Mouse (Mus musculus): ENCODE data around the gene Arl5b. TPM values are rescaled to one million over a fixed set of nuclear protein-coding genes. Genes with fewer than 3 reads are reported as not detected.

Gene Arl5b
- polyA plus RNA-seq (2012; rRNA removed): 47.9 and 70.4 TPM in 2 replicates

GRCm38 (mm10) chr2:15049117-15049873 is at the start of gene Arl5b:
Arl5b (plus strand) TSS chr2:15049395.

GRCm38 (mm10) chr2:15054945-15055637 is 5.9 kb downstream of the Arl5b start, which contains the start of gene Nsun6:
Nsun6 (minus strand) TSS chr2:15055069.

Other genes starting within 250 kb of the Arl5b start
- gene Nsun6, start 5.7 kb downstream of the Arl5b start, polyA plus RNA-seq (2012; rRNA removed): 7.5 and 8.2 TPM in 2 replicates

Measured in central nervous system, embryonic 11.5 days (tissue).